Mouse (Mus musculus): ENCODE data around the gene Tunar.

Gene Tunar

DNA sequence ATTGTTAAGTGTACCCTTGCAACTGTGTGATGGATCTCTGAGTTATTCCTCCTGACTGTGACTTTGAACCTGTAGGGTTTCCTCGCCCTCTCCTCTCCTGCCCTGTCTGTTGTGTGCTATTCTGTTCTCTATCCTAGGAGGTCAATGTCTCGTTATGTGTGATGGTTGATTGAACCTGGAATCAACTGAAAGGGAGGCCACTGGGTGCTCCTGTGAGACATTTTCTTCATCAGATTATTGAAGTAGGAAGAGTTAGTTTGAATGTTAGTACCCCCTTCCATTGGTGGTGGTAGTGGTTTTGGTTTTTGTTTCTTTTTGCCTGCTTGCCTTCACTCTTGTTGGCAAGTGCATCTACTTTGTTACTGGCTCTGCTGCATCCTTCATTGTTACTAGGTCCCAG is at the start of gene Tunar:
Gene Tunar, plus strand, starts transcription at position 301 of the 400 bp plus-strand sequence.
- DNase-seq = no peak

DNA sequence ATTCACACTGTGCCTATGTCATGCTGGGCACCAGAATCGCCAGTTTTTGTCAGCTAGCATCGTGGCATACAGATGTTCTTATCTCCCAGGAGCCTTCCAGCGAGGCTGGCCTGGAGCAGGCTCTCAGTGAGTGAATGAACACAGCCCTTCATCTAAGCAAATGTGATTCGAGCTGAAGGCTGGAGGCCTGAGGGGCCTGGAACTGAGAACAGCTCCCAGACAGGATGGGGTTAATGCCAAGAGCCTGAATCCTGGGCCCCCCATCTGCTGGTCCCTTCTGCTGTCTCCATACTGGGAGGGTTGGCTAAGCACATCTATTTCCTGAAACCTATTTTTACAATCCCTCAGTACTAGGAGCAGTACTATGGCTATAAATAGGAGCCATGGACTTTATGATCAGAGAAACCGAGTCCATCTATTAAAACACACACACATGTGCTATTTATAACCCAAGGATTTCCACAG is 21.1 kb upstream of the Tunar start:
- no peak for DNase-seq

DNA sequence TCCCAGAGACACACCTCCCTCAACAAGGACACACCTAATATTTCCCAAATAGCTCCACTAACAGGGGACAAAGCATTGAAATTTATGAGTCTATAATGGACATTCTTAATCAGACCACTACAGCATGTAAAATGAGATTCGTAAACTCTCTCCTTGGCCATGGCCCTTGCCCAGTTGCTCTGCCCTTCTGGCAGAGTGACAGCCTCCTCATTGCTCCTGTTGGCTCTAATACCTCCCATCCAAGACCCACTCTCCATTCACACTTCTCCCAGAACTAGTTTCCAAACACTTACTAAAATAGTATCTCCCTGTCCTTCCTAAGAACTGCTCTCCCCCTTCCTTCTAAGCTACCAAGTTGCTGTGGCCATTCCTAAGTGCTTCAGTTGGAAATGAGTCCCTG is 19.3 kb upstream of the Tunar start:
- DNase-seq = no peak

DNA sequence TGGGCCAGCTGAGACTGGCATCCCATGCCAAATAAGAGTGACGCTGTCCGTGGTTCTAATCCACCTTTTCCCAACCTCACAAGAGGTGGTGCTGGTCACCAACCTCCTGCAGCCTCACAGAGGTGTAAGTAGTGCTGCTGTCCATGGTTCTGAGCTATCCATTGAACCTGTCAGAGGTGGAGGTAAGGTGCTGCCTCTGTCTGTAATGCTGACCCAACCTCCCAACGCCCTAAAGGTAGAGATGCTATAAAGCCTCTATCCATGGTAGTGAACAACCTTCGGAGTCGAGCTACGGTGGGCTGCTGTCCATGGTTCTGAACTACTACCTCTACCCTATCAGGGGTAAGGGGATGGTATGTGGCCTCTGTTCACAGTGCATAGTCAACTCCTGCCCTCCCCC is 11.5 kb upstream of the Tunar start:
- DNase-seq = peak in 1 of 2 experiments; percentile 28

DNA sequence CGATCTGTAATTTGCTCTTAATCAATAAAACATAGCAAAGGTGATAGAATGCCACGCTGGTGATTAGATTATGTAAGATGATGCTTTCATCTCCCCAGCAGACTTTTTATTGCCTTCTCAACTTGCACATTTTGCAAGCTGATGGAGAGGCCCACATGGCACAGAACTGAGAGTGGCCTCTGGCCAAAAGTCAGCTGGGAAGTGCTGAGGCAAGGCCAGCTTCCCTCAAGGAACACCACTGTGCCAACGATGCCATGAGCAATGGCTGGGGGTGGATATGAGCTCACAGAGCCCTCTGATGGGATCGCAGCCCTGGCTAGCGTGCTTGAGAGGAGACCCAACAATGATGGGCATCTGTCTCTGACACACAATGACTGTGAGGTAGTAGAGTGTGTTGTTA is 6.6 kb upstream of the Tunar start:
- DNase-seq = no peak

DNA sequence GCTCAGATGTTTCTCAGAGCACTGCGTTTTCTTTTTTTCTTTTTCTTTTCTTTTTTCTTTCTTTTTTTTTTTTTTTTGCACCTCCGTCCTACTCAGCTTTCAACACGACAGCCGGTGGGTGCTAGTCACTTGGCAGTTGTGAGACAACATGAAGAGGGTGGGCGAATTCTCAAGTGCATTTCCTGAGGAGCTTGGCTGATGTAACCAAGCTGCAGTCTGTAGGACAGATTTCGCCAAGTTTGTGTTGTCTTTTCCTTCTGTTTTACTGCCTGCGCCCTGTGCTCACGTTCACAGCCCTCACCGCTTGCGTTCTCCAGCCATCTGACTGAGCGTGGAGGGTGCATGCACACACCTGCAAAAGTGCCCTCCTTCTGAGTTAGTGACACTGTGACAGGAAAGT is 5.3 kb upstream of the Tunar start:
- no peak for DNase-seq

DNA sequence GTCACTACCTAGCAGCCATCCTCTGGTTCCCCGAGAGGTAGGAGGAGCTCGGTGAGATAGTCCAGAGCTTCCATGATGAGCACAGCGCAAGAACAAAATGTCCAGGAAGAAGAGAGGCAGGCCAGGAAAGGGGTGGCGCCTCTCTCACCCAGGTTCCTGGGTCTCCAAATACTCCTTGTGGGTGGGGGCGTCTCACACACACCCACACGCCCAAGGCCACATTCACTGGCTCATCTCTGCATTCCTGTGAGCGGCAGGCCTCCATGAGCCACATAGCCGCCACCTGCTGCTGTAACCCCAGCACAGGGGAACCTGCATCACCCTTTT is 2.4 kb downstream of the Tunar start:
- DNase-seq = no peak

DNA sequence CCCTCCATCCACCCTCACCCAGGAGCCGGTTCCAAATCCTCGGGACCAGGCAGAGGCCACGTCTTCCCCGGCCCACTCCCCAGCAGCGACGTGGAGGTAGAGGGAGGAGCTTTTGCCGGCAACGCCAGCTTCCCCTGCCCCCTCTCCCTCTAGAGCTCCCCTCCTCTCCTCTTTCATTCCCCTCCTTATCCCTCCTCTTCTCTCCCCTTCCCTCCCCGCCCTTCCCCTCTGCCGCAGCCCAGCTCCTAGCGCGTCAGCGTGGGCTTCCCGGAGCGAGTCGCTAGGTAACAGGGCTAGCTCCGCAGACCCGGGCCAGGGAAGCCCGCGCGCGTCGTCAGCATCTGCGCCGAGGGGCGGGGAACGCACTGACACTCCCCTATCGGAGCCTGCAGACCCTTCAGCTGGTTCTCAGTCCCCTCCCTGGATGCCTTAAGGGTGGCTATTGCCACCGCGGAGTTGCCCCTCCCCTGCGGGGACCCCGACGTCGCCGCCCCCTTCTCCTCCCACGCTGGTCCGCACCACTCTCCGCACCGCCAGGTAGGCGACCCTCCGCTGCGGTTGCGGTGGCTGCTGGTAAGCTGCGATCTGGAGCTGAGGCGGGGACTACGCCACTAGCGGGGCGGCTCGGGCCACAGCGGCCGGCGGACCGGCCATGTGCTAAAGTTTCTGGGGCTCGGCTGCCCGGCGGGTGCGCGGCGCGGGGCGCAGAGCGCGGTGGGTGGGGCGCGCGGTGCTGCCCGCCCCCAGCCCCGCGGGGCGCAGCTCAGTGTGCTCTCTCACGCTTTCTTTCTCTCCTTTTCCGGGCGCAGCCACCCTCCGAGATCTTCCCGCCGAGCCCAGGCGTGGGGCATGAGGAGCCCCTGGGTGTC is 3.0 kb downstream of the Tunar start:
- no peak for DNase-seq

DNA sequence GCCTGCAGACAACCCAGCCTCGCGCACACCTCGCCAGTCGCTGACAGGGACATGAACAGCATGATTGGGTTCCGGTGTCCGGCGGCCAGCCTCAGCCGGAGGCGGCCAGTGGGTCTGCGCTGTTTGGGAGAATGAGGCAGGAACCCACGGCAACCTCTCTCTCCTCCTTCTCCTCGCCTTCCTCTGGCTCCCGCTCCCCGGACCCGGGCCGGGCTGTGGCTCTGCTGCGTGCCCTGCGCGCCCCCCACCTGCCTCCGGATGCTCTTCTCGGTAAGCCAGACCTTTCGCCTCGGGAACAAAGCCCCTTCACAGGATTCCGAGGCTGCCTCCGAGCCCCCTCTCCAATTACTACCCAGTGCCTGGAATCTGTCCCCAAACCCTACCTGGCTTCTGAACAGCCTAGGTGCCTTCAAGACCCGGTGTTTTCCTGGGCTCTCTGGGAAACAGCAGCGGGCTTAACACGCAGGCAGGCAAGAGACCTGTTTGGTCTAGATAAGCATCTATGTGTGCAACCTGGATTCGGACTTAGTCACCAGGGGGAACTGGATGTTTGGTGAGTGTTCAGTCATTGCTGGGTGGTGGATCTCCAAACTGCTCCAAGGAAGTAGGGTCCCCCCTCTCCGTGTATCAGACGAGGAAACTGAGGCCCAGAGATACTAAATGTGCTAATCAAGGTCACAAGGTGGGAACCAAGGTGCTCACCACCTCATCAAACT is 3.8 kb downstream of the Tunar start:
- DNase-seq = no peak

DNA sequence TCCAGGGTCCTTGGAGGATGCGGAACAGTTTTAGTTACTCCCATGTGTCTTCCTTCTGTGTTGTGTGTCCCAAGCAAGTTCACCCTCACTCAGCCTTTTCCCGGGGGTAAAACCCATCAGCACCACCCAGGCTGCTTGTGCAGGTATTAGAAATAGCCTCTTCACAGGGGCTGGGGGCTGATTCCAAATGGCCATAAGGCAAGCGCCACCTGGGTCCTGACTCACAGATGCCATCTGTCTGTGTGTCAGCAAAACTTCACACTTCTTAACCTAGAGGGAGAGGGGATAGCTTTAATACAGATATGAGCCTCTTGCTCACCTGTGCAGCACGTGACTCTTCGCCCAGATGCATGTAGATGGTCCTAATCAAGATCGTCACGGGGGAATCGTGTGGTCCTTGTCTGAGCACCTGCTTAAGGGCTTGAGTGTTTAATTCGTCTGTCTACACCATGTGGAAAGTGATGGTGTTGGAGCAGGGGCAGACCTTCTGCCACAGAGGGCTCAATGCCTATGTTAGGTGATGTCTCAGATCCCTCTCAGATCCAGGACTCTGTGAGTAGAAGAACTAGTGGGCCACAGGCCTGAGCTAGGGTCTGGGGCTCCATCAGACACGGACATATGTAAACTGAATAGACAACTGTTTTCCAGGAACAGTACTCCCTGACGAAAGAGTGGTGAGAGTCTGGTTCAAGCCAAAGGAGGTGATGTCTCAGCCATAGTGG is 4.7 kb downstream of the Tunar start:
- DNase-seq = no peak

DNA sequence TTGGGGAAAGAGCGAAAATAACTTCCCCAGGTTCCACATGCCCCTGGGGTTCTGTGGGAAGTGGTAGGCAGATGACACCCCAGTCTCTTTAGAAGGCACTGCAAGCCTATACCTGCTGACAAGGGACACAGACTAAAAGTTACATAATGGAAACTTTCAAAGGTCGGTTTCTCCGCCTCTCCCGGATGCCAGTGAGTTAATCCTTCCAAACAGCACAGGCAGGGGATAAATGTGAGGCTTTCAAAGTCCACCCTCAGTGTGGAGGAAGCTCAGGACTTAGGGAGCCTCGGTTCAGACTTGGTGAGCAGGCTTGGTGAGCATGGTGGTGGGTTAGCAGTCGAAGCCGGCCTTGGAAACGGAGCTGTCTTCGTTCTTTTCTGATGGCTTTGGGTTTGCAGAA is 7.9 kb downstream of the Tunar start:
- DNase-seq = no peak

DNA sequence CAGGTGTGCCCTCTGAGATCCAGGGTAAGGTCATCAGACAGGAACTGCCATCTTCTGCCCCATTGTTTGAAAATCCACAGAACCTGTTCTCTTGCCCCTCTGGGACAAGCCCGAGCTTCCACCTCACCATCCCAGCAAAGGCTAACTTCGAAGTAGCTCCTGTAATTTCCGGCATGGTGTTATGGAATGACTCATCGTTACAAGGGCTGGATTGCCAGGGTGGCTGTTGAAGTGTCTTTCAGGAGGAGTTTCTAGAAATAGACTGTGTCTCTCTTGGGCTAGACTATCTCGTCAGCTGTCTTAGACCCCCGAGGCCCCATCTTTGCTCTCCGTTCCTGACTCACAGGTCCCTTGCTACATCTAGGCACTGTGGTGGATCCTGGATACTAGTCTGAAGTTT is 10.8 kb downstream of the Tunar start:
- DNase-seq = no peak

DNA sequence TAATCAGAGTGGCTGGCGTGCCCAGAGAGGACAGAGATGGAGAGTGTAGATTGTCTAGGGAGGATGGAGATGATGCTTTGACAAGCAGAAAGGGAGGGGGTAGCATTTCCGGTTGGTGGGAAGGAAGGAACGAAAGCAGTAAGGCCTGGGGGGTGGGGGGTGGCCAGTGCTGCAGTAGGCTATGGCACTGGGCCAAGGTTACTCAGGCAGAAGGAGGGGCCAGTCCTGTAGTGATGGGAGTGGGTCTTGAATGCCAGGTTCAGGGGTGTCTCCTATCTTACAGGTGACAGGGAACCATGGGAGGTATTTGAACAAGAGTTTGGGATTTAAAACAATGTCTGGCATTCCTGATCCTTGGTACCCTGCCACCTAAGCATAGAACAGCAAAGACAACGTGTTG is 13.2 kb downstream of the Tunar start:
- no peak for DNase-seq

DNA sequence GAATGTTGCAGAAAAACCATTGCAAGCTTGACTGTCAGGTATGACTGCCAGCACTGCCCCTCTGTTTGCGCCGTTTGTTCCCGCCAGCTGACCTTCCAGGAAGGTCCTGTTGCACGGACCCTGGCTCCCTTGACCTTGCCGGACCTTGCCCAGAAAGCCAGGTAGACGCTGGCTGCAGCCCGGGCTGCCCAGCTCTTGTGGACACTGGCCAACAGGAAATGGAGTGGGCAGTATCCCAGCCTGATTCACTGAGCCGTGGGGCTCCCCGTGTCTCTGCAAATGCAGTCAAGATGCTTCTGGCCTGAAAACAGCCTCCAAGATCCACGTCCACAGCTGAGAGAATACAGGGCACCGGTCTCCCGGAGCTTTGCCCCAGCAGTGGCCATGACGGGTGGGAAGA is 13.6 kb downstream of the Tunar start:
- no peak for DNase-seq

DNA sequence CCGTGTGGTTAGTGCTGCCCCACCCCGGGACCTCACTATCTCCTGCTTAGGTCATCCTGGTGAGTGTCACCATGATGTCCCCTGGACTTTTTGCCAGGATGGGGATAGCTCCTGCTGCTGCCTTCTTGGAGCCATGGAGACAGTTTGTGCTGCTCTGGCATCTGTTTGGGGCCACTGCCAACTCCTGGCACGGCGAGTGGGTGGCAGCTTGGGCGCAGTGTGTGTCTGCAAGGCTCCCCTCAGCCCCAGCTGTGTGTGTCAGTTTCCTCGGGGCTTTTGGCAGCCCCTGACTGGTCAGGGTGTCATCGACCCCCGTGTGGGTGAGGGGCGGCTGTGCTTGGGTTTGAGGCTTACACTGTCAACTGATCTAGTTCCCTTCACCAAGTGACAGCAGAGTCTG is 20.6 kb downstream of the Tunar start:
- DNase-seq = no peak

DNA sequence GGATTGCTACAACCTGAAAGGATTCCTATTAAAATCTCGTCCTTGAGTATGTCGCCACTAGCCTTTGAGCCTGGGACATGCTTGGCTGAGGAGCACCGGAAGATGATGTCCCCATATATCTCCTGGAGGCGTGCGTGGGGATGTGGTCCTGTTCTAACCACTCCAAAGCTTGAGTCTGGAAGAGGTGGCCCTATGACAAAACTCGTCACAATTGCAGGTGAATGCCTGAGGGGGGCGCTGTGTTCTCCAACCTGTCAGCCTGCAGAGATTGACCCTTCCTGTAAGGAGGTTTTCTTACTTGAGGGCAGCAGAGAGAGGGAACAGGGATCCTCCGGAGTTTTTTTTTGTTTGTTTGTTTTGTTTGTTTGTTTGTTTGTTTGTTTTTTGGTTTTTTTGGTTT is 21.1 kb downstream of the Tunar start:
- DNase-seq = no peak

DNA sequence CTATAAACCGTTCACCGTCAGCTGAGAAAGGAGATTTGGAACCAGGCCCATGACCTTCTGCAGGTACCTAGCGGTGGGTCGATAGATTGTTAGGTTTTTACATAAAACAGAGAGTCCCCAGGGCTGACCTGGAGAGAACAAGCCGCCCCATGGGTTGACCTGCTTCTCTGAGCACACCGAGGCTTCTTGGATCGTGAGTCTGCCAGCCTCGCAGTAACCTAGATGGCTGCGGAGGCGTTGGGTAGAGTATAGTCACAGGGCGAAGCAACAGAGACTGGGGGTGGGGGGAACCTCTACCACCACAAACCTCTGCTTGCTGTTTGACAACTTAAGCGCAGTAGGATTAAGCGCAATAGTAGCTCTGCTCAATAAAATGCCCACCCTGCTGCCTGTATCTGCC is 23.1 kb downstream of the Tunar start:
- DNase-seq = no peak

DNA sequence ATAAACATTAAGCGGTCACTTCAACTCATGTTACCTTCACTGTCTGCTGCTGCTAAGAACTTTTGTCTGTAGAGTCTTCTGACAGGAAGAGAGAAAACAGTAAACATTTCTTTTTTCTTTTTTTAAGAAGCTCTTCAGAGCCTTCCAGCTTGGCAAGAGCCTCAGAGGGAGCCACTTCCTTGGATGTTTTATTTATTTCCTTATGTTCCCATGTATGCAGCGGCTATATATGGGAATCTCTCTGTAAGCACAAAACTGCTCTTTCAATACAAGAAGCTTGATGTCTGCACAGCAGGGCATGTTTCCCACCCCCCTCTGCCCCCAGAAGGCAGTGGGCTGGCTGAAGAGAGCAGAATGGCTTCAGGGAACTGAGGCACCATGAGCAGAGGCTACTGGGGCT is 30.0 kb downstream of the Tunar start:
- no peak for DNase-seq

DNA sequence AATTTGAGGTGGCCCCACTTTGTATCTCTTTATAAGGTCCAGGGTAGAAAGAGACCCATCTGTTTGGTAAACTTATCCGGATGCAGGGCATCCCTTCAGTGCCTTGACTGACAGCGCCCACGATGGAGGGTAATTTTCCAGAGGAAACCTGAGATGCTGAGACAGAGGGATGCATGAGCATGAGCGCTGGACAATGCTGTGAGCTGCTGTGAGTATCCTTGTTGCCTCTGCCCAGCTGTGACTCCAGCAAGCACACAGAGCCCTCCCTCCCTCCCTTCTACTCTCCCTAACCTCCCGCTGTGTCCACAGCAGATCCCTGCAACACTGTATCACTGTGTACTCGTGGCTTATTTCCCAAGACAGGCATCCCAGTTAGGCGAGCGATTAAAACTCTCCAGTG is 40.9 kb downstream of the Tunar start:
- DNase-seq = no peak

DNA sequence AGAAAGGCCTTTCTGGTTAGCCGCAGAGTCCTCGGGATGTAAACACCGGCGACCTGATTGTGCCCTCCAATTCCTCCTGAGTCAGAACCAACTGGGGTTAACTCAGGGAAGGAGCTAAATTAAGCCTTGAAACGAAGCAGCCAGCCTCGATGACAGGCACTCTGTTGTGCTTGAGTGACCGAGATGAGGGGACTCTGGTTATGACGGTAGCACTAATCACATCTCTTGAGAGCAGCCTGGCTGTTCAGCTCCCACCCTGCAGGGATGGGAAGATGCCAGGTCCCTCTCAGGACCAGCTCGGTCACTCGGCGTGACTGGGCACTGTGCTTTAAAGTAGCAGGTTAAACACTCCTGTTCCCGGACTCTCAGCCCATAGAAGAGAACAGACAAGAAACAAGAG is 43.3 kb downstream of the Tunar start:
- DNase-seq = no peak

DNA sequence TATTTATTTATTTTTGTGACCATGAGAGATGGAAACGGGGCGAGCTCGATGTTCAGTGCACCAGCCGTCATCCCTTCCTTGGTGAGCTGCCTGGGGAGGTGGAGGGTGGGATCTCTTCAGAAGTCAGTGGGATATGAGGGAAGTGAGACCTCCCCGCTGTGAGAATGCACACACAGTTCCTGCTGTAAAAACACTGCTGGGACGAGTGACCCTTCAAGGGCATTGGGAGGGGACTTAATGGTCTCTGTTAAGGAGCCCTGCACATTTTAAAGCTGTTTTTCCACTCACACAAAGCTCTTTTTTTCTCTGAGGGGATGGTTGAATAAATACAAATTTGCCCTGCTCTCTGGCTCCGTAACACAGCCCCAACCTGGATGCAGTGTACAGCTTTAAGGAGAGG is 49.1 kb downstream of the Tunar start:
- DNase-seq = no peak

DNA sequence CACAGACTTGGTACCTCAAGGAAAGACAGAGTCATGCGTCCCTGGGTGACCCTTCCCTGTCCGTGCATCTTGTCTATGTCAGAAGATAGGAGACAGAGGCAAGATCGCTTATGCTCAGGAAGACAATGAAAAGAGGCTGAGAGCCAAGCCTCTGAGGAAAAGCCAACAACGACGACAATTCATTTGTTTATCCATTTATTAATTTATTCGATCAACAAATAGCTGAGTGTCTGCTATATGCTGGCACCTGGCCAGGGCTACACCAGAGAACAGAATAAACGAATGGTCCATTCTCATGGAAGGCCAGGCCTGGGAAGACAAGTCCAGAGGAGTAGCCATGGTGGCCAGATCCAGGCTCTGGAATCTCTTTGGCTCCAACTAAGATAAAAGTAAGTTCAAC is 61.0 kb downstream of the Tunar start:
- DNase-seq = peak; percentile 31 to 49

DNA sequence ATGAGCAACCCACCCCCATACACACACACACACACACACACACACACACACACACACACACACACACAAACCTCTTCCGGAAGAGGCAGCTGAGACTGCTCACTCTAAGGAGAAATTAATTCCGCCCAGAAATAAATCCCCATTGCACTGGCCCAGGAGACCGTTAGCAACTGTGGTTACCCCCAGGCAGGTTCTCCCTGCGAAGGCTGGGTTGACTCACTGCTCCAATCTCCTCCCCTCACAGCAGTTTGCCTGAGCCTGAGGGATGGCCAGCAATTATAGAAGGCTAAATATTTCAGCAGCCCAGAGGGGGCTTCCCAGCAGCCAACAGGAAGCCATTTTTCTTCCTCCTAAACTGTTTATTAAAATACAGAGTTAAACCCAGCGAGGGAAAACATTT is 64.5 kb downstream of the Tunar start:
- DNase-seq = no peak

DNA sequence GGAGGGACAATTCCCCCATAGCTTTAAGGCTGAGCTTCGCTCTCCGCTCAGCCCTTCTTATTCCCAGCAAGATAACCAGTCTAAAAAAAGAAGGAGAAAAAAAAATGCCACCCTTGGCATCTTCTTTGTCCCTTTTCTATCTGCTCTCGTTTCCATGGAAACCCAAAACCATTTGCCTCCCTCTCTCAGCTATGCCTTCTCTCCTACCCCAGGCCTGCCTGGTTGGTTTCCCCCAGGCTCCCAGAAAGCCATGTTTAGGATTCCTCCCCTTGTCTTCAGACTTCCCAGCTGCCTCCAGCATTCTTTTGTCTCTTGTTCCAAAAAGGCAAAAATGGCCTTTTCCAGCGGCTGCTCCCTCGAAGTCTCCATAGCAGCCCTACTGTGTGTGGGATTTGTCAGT is 70.1 kb downstream of the Tunar start:
- DNase-seq = no peak
